26 mouse cellular contexts compared by ENCODE assay signal in the genomic region with DNA sequence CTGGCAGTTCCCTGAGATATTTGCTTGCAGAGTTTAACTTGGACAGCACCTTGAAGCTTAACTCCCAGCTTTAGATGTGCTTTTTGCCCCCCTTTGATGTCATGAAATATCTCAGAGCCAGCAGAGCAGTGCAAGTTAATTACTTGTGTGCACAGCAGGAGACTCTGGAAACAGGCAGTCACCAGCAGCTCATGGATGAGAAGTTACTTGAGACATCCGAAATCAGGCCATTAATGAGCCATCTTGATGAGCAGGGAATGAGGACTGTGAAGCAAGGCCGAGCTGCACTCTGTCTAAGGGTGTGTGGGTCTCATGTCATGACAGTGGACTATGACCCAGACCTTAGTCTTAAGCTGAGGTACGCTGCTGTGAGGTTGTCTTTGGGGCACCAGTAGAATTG.
DNase-seq lines count a peak whose midpoint lies in the region; ATAC-seq and TF ChIP-seq lines count a peak whose summit lies in the region.
"Had no signal": no experiment of that assay in that cellular context is flagged by ENCODE, and none has a peak within 500 bp of the region (broad histone marks: within the 10 kb centered on the region; RNA-seq: fewer than 3 reads in every experiment).

No protein-coding gene starts in this region.

- WGBS in hindbrain, embryonic 16.5 days, result 54% methylated on average over 3 of the region's 3 CpGs
- WGBS in hindbrain, embryonic 12.5 days, result 54% methylated on average over 3 of the region's 3 CpGs
- 28% methylated on average over 3 of the region's 3 CpGs for WGBS in kidney, embryonic 16.5 days
- 87% methylated on average over 3 of the region's 3 CpGs for WGBS in lung, adult 2 months

- CTCF ChIA-PET in Patski (lab: Charles Lee), result interaction anchor here (1.0 to 1.5 kb wide), 2 partner anchors 61 to 377 kb away, joined by 3 read pairs; no protein-coding TSS in a partner anchor

- 0 out of 2 replicates have a peak, but pooled peaks have one; percentile 38 for ATAC-seq in hindbrain, embryonic 16.5 days
- ATAC-seq in hindbrain, embryonic 12.5 days (ENCODE audit: low FRiP score), result no peak
- ATAC-seq in kidney, embryonic 16.5 days (ENCODE audit: low FRiP score, low TSS enrichment), result peak; percentile 95
- ATAC-seq in Patski, result peak; percentile 90
- ATAC-seq: forebrain, embryonic 15.5 days; intestine, postnatal 0 days had no signal

- TF ChIP-seq POLR2A in lung, adult 2 months (IDR thresholded peaks at IDR 0.05; ENCODE audit: borderline replicate concordance, extremely low read depth, low read depth, low read length), result no peak

- TF ChIP-seq CTCF in Patski (IDR thresholded peaks at IDR 0.05), result no peak
- TF ChIP-seq CTCF in lung, adult 2 months (IDR thresholded peaks at IDR 0.05; ENCODE audit: insufficient read depth, low read length), result no peak
- TF ChIP-seq CTCF in layer of hippocampus, adult 2 months (conservative IDR thresholded peaks at IDR 0.05), result no peak

- DNase-seq in kidney, adult 18-20 months, result no peak
- DNase-seq in Patski (ENCODE audit: low read depth, low spot score), result peak; percentile 77
- peak; percentile 9 for DNase-seq in mesoderm, embryonic 11.5 days (ENCODE audit: low read depth, low spot score)
- DNase-seq in lung, adult 2 months, result no peak
- no peak for DNase-seq in layer of hippocampus, adult 2 months (ENCODE audit: low spot score in 2 of 2)
- DNase-seq: adrenal gland, adult 2 months; cerebellum, adult 8-10 months; cerebellum, postnatal 36 days; heart, postnatal 10 days; liver; right cerebral cortex, adult 18-20 months; spleen, adult 18-20 months; thymus, postnatal 25 days had no signal

- H3K4me1 ChIP-seq in hindbrain, embryonic 16.5 days (ENCODE audit: control insufficient read depth, insufficient read depth, low read depth, low read length), result peaks cover 4% of the 10 kb centered on the region; the same call in 1 of the 2 replicates
- H3K4me1 ChIP-seq in hindbrain, embryonic 12.5 days, result no peaks in the 10 kb centered on the region
- peaks cover 10% of the 10 kb centered on the region; the same call in 1 of the 2 replicates for H3K4me1 ChIP-seq in kidney, embryonic 16.5 days (ENCODE audit: insufficient read depth, low read length)
- no peaks in the 10 kb centered on the region; the same call in 1 of the 2 replicates for H3K4me1 ChIP-seq in lung, adult 2 months (ENCODE audit: control insufficient read depth, insufficient read depth, low read length)
- H3K4me1 ChIP-seq: embryonic facial prominence, embryonic 13.5 days; forebrain, embryonic 15.5 days; hindbrain, embryonic 10.5 days; lung, embryonic 15.5 days had no signal

- POLR2A ChIA-PET in Patski (lab: Charles Lee), result interaction anchor here (1.2 kb wide), 1 partner anchor 18 kb away, joined by 4 read pairs; no protein-coding TSS in a partner anchor

- H3K4me3 ChIP-seq in hindbrain, embryonic 16.5 days (ENCODE audit: low read length), result no peak overlapping the region
- no peak overlapping the region for H3K4me3 ChIP-seq in hindbrain, embryonic 12.5 days
- no peak overlapping the region for H3K4me3 ChIP-seq in kidney, embryonic 16.5 days (ENCODE audit: low read length)
- H3K4me3 ChIP-seq in lung, adult 2 months (replicated peaks; ENCODE audit: extremely low read depth, low read depth, low read length), result no peak overlapping the region
- H3K4me3 ChIP-seq in layer of hippocampus, adult 2 months, result no peak overlapping the region
- H3K4me3 ChIP-seq: embryonic facial prominence, embryonic 13.5 days; forebrain, embryonic 10.5 days; forebrain, embryonic 15.5 days; heart, embryonic 13.5 days; hindbrain, embryonic 10.5 days; lung, embryonic 15.5 days; neural tube, embryonic 13.5 days had no signal

- no peak overlapping the region for H3K4me2 ChIP-seq in hindbrain, embryonic 16.5 days (ENCODE audit: low read length)
- no peak overlapping the region for H3K4me2 ChIP-seq in hindbrain, embryonic 12.5 days (replicated peaks)
- H3K4me2 ChIP-seq in kidney, embryonic 16.5 days (replicated peaks; ENCODE audit: low read depth, low read length), result no peak overlapping the region
- H3K4me2 ChIP-seq: embryonic facial prominence, embryonic 13.5 days; forebrain, embryonic 15.5 days; heart, embryonic 13.5 days; lung, embryonic 15.5 days; midbrain, embryonic 11.5 days; neural tube, embryonic 13.5 days had no signal

- in situ Hi-C loops in Patski (cut with MboI; ENCODE audit: low pct_unique_long_range_greater_than_20kb), result loop anchor here (10.0 to 25.0 kb wide), 2 partner anchors 355 to 378 kb away; partner anchors contain the start of genes 3830406C13Rik, Gm49355 and Ptprg

- H3K9me3 ChIP-seq in hindbrain, embryonic 16.5 days (ENCODE audit: control insufficient read depth, low read length), result no peaks in the 10 kb centered on the region
- no peaks in the 10 kb centered on the region for H3K9me3 ChIP-seq in hindbrain, embryonic 12.5 days (replicated peaks)
- H3K9me3 ChIP-seq in kidney, embryonic 16.5 days (ENCODE audit: low read length), result no peaks in the 10 kb centered on the region
- H3K9me3 ChIP-seq: embryonic facial prominence, embryonic 13.5 days; forebrain, embryonic 10.5 days; forebrain, embryonic 15.5 days; heart, embryonic 13.5 days; hindbrain, embryonic 10.5 days; lung, embryonic 15.5 days; neural tube, embryonic 13.5 days had no signal

- no peak overlapping the region for H3K27ac ChIP-seq in hindbrain, embryonic 16.5 days (ENCODE audit: low read depth, low read length)
- H3K27ac ChIP-seq in hindbrain, embryonic 12.5 days, result no peak overlapping the region
- H3K27ac ChIP-seq in kidney, embryonic 16.5 days (ENCODE audit: low read length), result peak overlapping the region; percentile 45; the same call in 1 of the 2 replicates
- no peak overlapping the region for H3K27ac ChIP-seq in layer of hippocampus, adult 2 months
- H3K27ac ChIP-seq: embryonic facial prominence, embryonic 13.5 days; forebrain, embryonic 10.5 days; forebrain, embryonic 15.5 days; heart, embryonic 13.5 days; hindbrain, embryonic 10.5 days; liver, embryonic 14.5 days; lung, embryonic 15.5 days; neural tube, embryonic 13.5 days had no signal

- no peaks in the 10 kb centered on the region for H3K36me3 ChIP-seq in hindbrain, embryonic 16.5 days (ENCODE audit: control insufficient read depth, insufficient read depth, low read length)
- no peaks in the 10 kb centered on the region for H3K36me3 ChIP-seq in hindbrain, embryonic 12.5 days
- no peaks in the 10 kb centered on the region for H3K36me3 ChIP-seq in kidney, embryonic 16.5 days (ENCODE audit: insufficient read depth, low read length)
- H3K36me3 ChIP-seq: embryonic facial prominence, embryonic 13.5 days; forebrain, embryonic 10.5 days; forebrain, embryonic 15.5 days; heart, embryonic 13.5 days; hindbrain, embryonic 10.5 days; lung, embryonic 15.5 days; neural tube, embryonic 13.5 days had no signal

- H3K9ac ChIP-seq in hindbrain, embryonic 16.5 days (ENCODE audit: low read depth, low read length), result no peak overlapping the region
- H3K9ac ChIP-seq in hindbrain, embryonic 12.5 days, result no peak overlapping the region
- no peak overlapping the region for H3K9ac ChIP-seq in kidney, embryonic 16.5 days (replicated peaks; ENCODE audit: low read length)
- H3K9ac ChIP-seq: embryonic facial prominence, embryonic 13.5 days; forebrain, embryonic 15.5 days; heart, embryonic 13.5 days; liver, embryonic 14.5 days; lung, embryonic 15.5 days; neural tube, embryonic 13.5 days had no signal

- H3K27me3 ChIP-seq in hindbrain, embryonic 16.5 days (replicated peaks; ENCODE audit: control insufficient read depth, insufficient read depth, low read length), result no peaks in the 10 kb centered on the region
- H3K27me3 ChIP-seq in hindbrain, embryonic 12.5 days, result no peaks in the 10 kb centered on the region
- H3K27me3 ChIP-seq in kidney, embryonic 16.5 days (ENCODE audit: insufficient read depth, low read length), result no peaks in the 10 kb centered on the region
- no peaks in the 10 kb centered on the region for H3K27me3 ChIP-seq in Patski
- H3K27me3 ChIP-seq: embryonic facial prominence, embryonic 13.5 days; forebrain, embryonic 15.5 days; heart, embryonic 13.5 days; lung, embryonic 15.5 days; neural tube, embryonic 13.5 days had no signal

Comparison
In these comparisons a context has a peak if more than half of its experiments do, and no peak if none do; other contexts are left out.
1. DNase-seq: peak in Patski (single experiment) and mesoderm, embryonic 11.5 days (single experiment); none in kidney, adult 18-20 months (single experiment), lung, adult 2 months (single experiment) and layer of hippocampus, adult 2 months (0 of 2).